Mouse (Mus musculus): ENCODE results near the gene Prkar2a. TPM values are rescaled to one million over a fixed set of nuclear protein-coding genes. Genes with fewer than 3 reads are reported as not detected.

Gene Prkar2a
- polyA plus RNA-seq, 1 experiment from 2014 or later, result 21.3 TPM

GRCm38 (mm10) chr9:108739239-108739638, 50.1 kb downstream of the Prkar2a start:
- no peaks in the 10 kb centered on the region for H3K27me3 ChIP-seq (ENCODE audit: control insufficient read depth, insufficient read depth, low read length)
- 54% methylated on average over 3 of the region's 3 CpGs for WGBS
- H3K4me3 ChIP-seq (ENCODE audit: low read length), result no peak overlapping the region
- H3K4me1 ChIP-seq (ENCODE audit: control insufficient read depth, insufficient read depth, low read length), result no peaks in the 10 kb centered on the region
- H3K36me3 ChIP-seq (ENCODE audit: control insufficient read depth, insufficient read depth), result peaks cover 27% of the 10 kb centered on the region
- H3K9me3 ChIP-seq (replicated peaks; ENCODE audit: control insufficient read depth, low read length), result no peaks in the 10 kb centered on the region
- H3K4me2 ChIP-seq (ENCODE audit: low read depth, low read length), result no peak overlapping the region
- no peak overlapping the region for H3K9ac ChIP-seq (ENCODE audit: low read length)
- ATAC-seq (replicated peaks; ENCODE audit: extremely low read depth, insufficient read depth, low FRiP score), result no peak
- H3K27ac ChIP-seq (ENCODE audit: low read length), result no peak overlapping the region

DNA sequence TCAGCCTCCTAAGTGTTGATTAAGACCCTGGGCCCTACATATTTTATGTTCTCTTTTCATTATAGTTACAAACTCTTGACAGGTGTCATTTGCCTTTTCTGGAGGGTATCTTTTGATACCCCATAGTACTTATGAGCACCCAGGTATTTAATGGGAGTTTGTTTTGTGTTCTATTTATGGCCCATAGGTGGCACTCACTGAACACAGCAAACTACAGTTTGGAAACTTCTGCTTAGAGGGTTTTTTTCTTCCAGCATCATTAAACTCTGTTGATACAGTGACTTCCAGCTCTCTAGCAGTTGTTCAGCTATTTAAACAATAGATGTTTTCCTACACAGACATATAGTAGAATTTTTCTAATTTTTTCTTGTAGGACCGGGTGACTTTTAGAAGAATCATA, 50.9 kb downstream of the Prkar2a start:
- no peak overlapping the region for H3K4me3 ChIP-seq (ENCODE audit: low read length)
- ATAC-seq (replicated peaks; ENCODE audit: extremely low read depth, insufficient read depth, low FRiP score), result no peak
- no peaks in the 10 kb centered on the region for H3K27me3 ChIP-seq (ENCODE audit: control insufficient read depth, insufficient read depth, low read length)
- H3K4me1 ChIP-seq (ENCODE audit: control insufficient read depth, insufficient read depth, low read length), result no peaks in the 10 kb centered on the region
- no peak overlapping the region for H3K9ac ChIP-seq (ENCODE audit: low read length)
- no peaks in the 10 kb centered on the region for H3K9me3 ChIP-seq (replicated peaks; ENCODE audit: control insufficient read depth, low read length)
- H3K36me3 ChIP-seq (ENCODE audit: control insufficient read depth, insufficient read depth), result peaks cover 23% of the 10 kb centered on the region
- WGBS, result 90% methylated on average over 1 of the region's 1 CpGs
- H3K27ac ChIP-seq (ENCODE audit: low read length), result no peak overlapping the region
- no peak overlapping the region for H3K4me2 ChIP-seq (ENCODE audit: low read depth, low read length)

DNA sequence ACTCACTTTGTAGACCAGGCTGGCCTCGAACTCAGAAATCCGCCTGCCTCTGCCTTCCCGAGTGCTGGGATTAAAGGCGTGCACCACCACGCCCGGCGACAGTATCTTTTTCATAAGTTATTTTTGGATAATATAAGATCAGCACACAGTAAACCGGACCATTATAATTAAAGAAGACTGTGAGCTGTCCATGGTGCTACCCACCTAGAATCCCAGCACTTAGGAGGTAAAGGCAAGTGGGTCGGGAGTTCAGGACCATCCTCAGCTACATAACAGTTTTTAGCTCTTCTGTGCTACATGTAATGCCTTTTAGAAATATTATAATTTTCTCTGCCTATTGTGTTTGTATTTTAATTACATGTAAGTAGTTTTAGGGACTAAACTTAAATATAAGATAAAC, 52.9 kb downstream of the Prkar2a start:
- H3K4me2 ChIP-seq (ENCODE audit: low read depth, low read length), result no peak overlapping the region
- H3K27ac ChIP-seq (ENCODE audit: low read length), result no peak overlapping the region
- H3K4me3 ChIP-seq (ENCODE audit: low read length), result no peak overlapping the region
- ATAC-seq (replicated peaks; ENCODE audit: extremely low read depth, insufficient read depth, low FRiP score), result no peak
- WGBS, result 81% methylated on average over 9 of the region's 9 CpGs
- no peaks in the 10 kb centered on the region for H3K27me3 ChIP-seq (ENCODE audit: control insufficient read depth, insufficient read depth, low read length)
- peaks cover 26% of the 10 kb centered on the region for H3K36me3 ChIP-seq (ENCODE audit: control insufficient read depth, insufficient read depth)
- H3K9ac ChIP-seq (ENCODE audit: low read length), result no peak overlapping the region
- H3K9me3 ChIP-seq (replicated peaks; ENCODE audit: control insufficient read depth, low read length), result no peaks in the 10 kb centered on the region
- no peaks in the 10 kb centered on the region for H3K4me1 ChIP-seq (ENCODE audit: control insufficient read depth, insufficient read depth, low read length)

DNA sequence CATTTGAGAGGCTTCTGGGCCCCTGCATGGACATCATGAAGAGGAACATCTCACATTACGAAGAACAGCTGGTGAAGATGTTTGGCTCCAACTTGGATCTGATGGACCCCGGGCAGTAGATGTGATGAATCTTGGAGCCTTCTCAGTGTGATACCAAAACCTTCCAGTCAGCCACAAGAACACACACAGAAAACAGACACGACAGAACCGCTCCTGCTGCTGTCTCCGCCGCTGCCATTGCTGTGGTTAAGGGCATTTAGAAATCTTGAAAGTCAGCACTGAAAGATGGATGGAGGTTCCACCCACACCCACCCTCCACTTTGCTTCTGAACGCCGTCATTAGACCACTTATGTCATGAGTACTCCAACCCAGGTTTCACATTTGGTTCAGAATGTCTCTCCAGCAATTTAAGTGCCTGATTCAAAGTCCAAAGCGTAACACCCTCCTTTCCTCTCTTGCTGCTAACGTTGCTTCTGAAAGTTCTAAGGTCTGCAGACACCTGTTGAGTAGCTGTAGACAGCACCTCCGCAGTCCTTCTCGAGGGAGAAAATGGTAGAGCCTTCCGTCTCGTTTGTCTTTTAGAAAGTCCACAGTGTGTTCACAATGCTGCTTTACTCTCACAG, 57.9 kb downstream of the Prkar2a start:
- Histone ChIP-seq H3K27ac (ENCODE audit: low read length) (no peak overlapping the region), H3K4me1 (ENCODE audit: control insufficient read depth, insufficient read depth, low read length) (peaks cover 9% of the 10 kb centered on the region), H3K36me3 (ENCODE audit: control insufficient read depth, insufficient read depth) (peaks cover 24% of the 10 kb centered on the region), H3K9ac (ENCODE audit: low read length) (no peak overlapping the region), H3K4me2 (ENCODE audit: low read depth, low read length) (no peak overlapping the region), H3K4me3 (ENCODE audit: low read length) (no peak overlapping the region), H3K27me3 (ENCODE audit: control insufficient read depth, insufficient read depth, low read length) (no peaks in the 10 kb centered on the region), H3K9me3 (replicated peaks; ENCODE audit: control insufficient read depth, low read length) (no peaks in the 10 kb centered on the region)
- ATAC-seq (replicated peaks; ENCODE audit: extremely low read depth, insufficient read depth, low FRiP score), result no peak
- WGBS, result 78% methylated on average over 14 of the region's 14 CpGs

DNA sequence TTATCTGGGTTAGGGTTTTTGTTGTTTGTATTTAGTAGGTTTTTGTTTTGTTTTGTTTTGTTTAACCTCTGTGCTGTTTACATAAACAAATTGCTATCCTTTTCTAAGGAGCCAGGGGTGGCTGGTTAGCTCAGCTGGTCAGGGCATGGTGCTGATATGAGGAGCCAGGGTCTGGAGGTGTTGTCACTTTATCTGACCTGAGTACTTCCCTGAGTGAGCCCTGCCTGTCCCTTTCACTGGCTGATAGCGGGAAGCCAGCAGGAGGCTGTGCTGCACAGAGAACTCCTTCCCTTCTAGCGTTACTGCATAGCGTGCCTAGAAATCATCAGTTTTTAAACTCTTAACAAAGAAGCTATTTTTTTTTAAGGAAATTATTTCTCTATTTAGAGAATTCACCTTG, 58.6 kb downstream of the Prkar2a start:
- Histone ChIP-seq H3K27me3 (ENCODE audit: control insufficient read depth, insufficient read depth, low read length) (no peaks in the 10 kb centered on the region), H3K9me3 (replicated peaks; ENCODE audit: control insufficient read depth, low read length) (no peaks in the 10 kb centered on the region), H3K27ac (ENCODE audit: low read length) (no peak overlapping the region), H3K4me1 (ENCODE audit: control insufficient read depth, insufficient read depth, low read length) (peaks cover 9% of the 10 kb centered on the region), H3K4me3 (ENCODE audit: low read length) (no peak overlapping the region), H3K9ac (ENCODE audit: low read length) (no peak overlapping the region), H3K36me3 (ENCODE audit: control insufficient read depth, insufficient read depth) (peaks cover 21% of the 10 kb centered on the region), H3K4me2 (ENCODE audit: low read depth, low read length) (no peak overlapping the region)
- no peak for ATAC-seq (replicated peaks; ENCODE audit: extremely low read depth, insufficient read depth, low FRiP score)
- 69% methylated on average over 3 of the region's 3 CpGs for WGBS

GRCm38 (mm10) chr9:108748600-108749183, 59.6 kb downstream of the Prkar2a start:
- WGBS, result 35% methylated on average over 11 of the region's 11 CpGs
- Histone ChIP-seq H3K4me1 (ENCODE audit: control insufficient read depth, insufficient read depth, low read length) (peaks cover 9% of the 10 kb centered on the region), H3K4me2 (ENCODE audit: low read depth, low read length) (no peak overlapping the region), H3K36me3 (ENCODE audit: control insufficient read depth, insufficient read depth) (peaks cover 13% of the 10 kb centered on the region; the same call in 1 of the 2 replicates), H3K4me3 (ENCODE audit: low read length) (no peak overlapping the region), H3K9me3 (replicated peaks; ENCODE audit: control insufficient read depth, low read length) (no peaks in the 10 kb centered on the region), H3K9ac (ENCODE audit: low read length) (no peak overlapping the region), H3K27ac (ENCODE audit: low read length) (peak overlapping the region; percentile 49), H3K27me3 (ENCODE audit: control insufficient read depth, insufficient read depth, low read length) (no peaks in the 10 kb centered on the region)
- ATAC-seq (replicated peaks; ENCODE audit: extremely low read depth, insufficient read depth, low FRiP score), result peak; percentile 84

DNA sequence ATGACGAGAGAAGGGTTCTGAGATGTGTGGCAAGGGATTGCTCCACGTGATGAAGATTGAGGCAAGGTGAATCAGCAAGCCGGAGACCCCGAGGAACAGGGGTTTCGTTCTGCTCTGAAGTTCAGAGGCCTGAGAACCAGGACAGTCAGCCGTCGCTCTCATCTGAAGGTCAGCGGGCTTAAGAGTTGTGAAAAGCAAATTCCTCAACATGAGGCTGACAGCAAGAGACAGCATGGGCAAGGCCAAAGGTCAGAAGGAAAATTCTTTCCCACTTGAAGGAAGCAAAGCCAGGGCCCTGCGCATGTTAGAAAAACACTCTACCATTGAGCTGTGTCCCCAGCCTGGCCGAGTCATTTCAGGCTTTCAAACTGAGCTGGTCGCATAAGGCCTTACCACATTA, 61.5 kb downstream of the Prkar2a start:
- no peak overlapping the region for H3K27ac ChIP-seq (ENCODE audit: low read length)
- no peak overlapping the region for H3K9ac ChIP-seq (ENCODE audit: low read length)
- H3K36me3 ChIP-seq (ENCODE audit: control insufficient read depth, insufficient read depth), result peaks cover 12% of the 10 kb centered on the region; the same call in 1 of the 2 replicates
- no peaks in the 10 kb centered on the region for H3K9me3 ChIP-seq (replicated peaks; ENCODE audit: control insufficient read depth, low read length)
- H3K27me3 ChIP-seq (ENCODE audit: control insufficient read depth, insufficient read depth, low read length), result no peaks in the 10 kb centered on the region
- no peak for ATAC-seq (replicated peaks; ENCODE audit: extremely low read depth, insufficient read depth, low FRiP score)
- no peak overlapping the region for H3K4me2 ChIP-seq (ENCODE audit: low read depth, low read length)
- H3K4me1 ChIP-seq (ENCODE audit: control insufficient read depth, insufficient read depth, low read length), result peaks cover 9% of the 10 kb centered on the region
- WGBS, result 75% methylated on average over 11 of the region's 11 CpGs
- H3K4me3 ChIP-seq (ENCODE audit: low read length), result no peak overlapping the region

GRCm38 (mm10) chr9:108752142-108752920, 63.2 kb downstream of the Prkar2a start:
- ATAC-seq (replicated peaks; ENCODE audit: extremely low read depth, insufficient read depth, low FRiP score), result no peak
- Histone ChIP-seq H3K9ac (ENCODE audit: low read length) (no peak overlapping the region), H3K9me3 (replicated peaks; ENCODE audit: control insufficient read depth, low read length) (no peaks in the 10 kb centered on the region), H3K4me2 (ENCODE audit: low read depth, low read length) (no peak overlapping the region), H3K27ac (ENCODE audit: low read length) (no peak overlapping the region), H3K36me3 (ENCODE audit: control insufficient read depth, insufficient read depth) (no peaks in the 10 kb centered on the region), H3K4me1 (ENCODE audit: control insufficient read depth, insufficient read depth, low read length) (peaks cover 9% of the 10 kb centered on the region), H3K27me3 (ENCODE audit: control insufficient read depth, insufficient read depth, low read length) (no peaks in the 10 kb centered on the region), H3K4me3 (ENCODE audit: low read length) (no peak overlapping the region)
- 79% methylated on average over 11 of the region's 11 CpGs for WGBS

DNA sequence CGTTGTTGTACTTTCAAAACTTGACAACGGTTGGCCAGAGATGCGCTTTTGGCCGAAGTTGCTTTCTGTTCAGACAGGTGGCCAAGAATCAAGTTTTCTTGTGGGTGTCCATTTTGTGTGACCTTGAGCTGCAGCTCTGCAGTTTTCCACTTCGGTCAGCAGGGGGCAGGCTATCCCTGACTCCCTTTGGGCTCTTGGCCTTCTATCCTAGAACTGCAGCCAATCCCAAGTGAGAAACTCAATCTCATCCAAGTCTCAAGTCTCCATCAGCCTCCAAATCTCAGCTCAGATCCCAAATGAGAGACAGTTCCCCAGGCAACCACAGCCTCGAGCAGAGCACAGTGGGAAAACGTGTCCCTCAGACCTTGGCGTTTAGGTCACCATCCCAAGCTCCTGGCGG, 64.2 kb downstream of the Prkar2a start:
- ATAC-seq (replicated peaks; ENCODE audit: extremely low read depth, insufficient read depth, low FRiP score), result no peak
- H3K4me1 ChIP-seq (ENCODE audit: control insufficient read depth, insufficient read depth, low read length), result peaks cover 8% of the 10 kb centered on the region
- H3K4me3 ChIP-seq (ENCODE audit: low read length), result no peak overlapping the region
- no peaks in the 10 kb centered on the region for H3K36me3 ChIP-seq (ENCODE audit: control insufficient read depth, insufficient read depth)
- H3K9me3 ChIP-seq (replicated peaks; ENCODE audit: control insufficient read depth, low read length), result no peaks in the 10 kb centered on the region
- H3K4me2 ChIP-seq (ENCODE audit: low read depth, low read length), result no peak overlapping the region
- H3K9ac ChIP-seq (ENCODE audit: low read length), result no peak overlapping the region
- no peaks in the 10 kb centered on the region for H3K27me3 ChIP-seq (ENCODE audit: control insufficient read depth, insufficient read depth, low read length)
- H3K27ac ChIP-seq (ENCODE audit: low read length), result no peak overlapping the region
- 68% methylated on average over 9 of the region's 9 CpGs for WGBS

Measured in heart, embryonic 16.5 days (tissue).